Mouse (Mus musculus): ENCODE data around the gene F5.
"Not testable (repeated sequence)": the region's sequence is repeated elsewhere in the genome, so short reads cannot be mapped to it uniquely, and the experiment has no call there.

Gene F5

DNA sequence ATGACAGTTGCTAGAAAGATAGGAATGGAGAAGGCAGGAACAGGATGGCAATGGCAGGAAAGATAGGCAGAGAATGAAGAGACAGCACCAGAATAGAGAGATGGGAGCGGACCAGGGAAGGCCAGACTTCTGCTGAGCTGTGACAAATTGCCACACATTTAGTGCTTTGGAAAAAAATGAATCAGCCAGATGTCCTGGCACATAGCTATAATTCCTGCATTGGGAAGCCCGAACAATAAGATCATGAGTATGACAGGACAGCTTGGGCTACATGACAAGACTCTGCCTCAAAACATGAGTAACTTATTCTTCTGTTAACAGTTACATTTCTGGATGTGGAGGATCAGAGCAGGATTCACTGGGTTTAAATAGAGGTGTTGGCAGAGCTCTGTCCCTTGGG lies 8.1 kb downstream of the F5 start:
- DNase-seq (ENCODE audit: low spot score in 2 of 2) = no peak

DNA sequence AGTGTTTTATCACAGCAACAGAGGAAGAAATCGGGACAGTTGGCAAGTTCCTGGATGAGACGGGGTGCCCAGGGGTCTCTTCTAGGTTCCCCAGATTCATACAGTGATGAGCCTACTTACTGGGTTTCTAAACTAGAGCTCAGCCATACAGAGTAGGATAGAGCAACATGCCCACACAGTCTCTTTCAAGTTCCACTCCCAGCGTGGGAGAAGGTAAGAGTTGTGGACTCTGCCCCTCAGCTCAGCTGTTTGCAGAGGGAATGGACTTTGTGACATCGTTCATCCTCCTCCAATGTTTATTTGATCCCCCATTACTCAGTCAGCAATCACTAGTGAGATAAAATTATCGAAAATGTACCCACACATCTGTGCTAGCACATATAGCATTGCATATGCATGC lies 11.1 kb downstream of the F5 start:
- DNase-seq (ENCODE audit: low spot score in 2 of 2) = no peak

DNA sequence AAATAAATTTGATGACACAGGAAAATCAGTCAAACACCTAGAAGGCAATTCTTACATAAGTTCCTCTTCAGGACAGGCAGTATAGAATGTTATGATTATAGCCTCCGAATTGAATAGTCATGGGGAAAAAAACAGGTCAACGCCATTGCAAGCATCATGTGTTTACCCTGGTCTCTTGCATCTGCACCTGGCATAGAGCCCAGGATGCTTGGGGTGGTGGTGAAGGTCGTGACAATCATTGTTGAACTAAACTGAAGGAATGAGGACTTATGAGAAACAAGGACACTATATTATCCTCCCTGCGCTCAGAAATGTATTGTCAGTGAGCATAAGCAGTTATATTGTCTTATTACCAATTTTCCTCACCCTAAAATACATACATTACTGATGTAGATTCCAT lies 17.2 kb downstream of the F5 start:
- no peak for DNase-seq (ENCODE audit: low spot score in 2 of 2)

DNA sequence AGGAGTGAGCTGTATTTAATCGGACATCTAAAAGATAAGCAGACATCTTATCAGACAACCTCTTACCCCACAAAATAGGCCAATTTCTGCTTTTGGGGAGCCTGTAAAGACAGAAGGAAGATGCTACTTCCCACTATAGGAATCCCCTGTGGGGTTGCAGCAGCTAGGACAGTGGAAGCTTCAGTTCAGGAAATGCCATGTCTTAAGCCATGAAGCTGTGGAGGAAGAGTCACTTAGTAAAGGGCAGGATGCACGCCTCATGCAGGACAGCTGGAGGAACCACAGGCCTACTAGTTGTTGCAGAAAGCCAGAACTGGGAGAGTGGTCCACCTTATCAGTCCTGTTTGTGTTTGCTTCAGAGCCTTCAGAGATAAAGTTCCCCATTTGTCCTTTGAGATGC lies 18.8 kb downstream of the F5 start:
- no peak for DNase-seq (ENCODE audit: low spot score in 2 of 2)

DNA sequence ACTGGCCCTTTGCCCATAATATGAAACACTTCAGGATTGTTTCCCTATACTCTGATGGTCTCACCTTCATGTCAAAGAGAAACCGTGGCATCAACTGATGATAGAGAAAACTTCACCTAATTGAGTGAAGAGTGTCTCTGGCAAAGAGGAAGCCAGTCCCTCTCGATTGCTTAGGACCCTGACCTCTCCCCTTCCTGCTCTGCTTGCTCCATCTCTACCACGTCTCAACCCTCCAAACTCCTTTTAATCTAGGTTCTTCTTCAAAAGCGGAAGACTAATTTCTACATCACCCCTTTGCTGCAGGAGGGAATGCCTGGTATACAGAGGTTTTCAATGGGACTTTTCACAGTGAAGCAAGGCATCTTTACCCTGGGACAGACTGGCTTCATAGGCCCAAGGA lies 21.5 kb downstream of the F5 start:
- no peak for DNase-seq (ENCODE audit: low spot score in 2 of 2)

DNA sequence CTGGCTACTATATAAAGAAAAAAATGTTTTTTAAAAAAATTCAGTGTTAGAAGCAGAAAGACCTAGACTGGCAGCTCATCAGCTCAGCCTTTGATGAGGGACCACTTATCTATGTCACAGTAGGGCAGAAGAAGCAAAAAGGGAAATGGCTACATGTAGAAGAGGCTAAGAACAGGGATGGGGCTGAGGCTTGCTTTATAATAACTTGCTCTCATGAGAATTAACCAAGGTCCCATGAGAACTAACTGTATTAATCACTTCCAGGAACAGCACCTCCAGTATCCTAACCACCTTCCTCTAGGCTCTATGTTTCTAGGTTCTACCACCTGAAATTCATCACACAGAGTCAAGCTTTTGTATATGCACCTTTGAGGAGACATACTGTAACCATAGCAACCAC lies 25.2 kb downstream of the F5 start:
- no peak for DNase-seq (ENCODE audit: low spot score in 2 of 2)

DNA sequence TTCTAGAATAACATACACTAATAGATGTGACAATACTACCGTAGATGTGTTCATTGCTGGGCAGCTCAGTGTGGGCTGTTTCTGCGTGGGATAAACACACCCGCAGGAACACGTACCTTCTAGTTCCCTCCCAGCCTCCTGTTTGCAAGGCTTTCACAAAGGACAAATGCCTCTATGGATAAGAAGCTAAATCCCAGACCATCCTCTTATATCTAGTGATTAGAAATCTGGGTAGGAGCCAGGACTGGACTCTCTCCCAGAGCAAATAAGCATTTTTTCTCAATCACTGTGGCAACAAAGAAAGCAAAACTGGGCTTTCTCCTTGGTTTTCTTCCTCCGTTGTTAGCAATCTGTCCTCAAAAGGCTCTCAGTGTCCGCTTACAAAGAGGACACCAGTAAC lies 26.8 kb downstream of the F5 start:
- DNase-seq (ENCODE audit: low spot score in 2 of 2) = peak in 1 of 2 experiments; percentile 10

DNA sequence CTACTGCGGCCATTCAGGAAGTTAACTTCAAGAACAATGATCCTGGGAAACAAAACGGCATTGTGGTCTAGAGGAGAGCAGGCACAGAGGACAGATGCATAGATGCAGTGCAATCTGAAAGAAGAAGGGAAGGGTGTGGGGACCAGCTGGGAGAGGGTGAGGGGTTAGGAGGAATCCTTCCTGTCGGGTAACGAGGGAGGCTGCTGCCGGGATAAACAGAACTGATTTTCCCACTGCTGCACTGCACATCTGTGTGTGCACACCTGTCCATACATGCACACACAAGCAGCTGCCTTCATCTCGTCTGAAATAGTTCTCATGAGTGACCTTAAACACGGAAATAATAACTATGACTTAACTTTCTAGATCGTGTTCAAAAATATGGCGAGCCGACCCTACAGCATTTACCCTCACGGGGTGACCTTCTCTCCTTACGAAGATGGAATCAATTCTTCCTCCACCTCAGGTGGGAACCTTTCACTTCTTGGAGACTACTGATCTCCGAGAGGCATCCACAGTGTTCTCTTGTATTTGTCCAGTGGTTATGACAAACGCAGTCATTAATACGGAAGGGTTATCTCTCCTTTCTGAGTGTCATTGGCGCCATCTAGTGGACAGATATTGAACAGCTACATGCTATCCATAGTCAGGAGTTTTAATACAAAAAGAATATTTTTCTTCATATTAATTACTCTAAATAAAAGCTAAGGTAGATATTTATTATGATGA lies 32.7 kb downstream of the F5 start:
- peak; percentile 62 for DNase-seq (ENCODE audit: low spot score in 2 of 2)

DNA sequence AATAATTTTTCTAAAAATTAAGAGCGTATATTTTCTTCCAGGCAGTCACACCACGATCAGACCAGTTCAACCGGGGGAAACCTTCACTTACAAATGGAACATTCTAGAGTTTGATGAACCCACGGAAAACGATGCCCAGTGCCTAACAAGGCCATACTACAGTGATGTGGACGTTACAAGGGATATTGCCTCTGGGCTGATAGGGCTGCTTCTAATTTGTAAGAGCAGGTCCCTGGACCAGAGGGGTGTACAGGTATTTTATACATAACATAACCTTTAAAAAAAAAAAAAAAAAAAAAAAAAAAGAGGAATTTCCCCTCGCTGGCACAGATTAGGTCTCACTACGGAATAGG lies 33.2 kb downstream of the F5 start:
- no peak for DNase-seq (ENCODE audit: low spot score in 2 of 2)

DNA sequence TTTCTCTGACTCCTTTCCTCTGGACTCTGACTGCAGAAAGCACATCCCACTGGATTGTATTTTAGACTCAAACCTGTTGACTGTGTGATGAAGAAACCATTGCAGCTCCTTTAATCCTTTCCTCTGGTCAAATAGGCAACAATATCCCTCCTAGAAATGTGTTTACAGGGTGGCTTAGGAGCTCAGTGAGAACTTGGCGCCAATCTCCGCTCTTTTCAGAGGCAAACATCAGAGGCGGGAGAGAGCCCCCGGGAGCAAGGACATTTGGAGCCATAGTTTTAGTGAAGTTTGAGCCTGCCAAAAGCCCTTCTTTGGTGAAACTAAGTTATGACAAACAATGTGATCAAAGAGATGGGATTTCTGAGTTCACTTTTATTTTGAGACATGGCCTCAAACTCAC lies 33.7 kb downstream of the F5 start:
- DNase-seq (ENCODE audit: low spot score in 2 of 2) = no peak

DNA sequence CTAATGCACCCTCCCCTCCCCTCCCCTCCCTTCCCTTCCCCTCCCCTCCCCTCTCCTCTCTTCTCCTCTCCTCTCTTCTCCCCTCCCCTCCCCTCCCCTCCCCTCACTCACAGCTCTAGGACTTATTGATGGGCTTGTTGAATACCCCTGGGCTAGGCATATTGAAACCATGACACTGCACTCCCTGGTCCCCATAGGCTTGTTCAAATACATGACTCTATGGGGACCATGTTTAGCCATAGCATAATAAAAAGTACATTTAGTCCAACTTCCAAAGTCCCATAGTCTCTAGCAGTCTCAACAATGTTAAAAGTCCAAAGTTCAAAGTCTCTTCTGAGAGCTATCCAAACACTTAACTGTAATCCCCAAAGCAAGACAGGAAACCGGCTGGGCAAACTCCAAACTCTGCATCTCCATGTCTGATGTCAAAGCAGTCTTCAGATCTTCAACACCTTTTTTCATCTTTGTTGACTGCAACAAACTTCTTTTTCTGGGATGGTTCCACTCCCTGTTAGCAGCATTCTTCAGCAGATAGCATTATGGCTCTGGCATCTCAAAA lies 35.4 kb downstream of the F5 start:
- DNase-seq (ENCODE audit: low spot score in 2 of 2) = no peak

DNA sequence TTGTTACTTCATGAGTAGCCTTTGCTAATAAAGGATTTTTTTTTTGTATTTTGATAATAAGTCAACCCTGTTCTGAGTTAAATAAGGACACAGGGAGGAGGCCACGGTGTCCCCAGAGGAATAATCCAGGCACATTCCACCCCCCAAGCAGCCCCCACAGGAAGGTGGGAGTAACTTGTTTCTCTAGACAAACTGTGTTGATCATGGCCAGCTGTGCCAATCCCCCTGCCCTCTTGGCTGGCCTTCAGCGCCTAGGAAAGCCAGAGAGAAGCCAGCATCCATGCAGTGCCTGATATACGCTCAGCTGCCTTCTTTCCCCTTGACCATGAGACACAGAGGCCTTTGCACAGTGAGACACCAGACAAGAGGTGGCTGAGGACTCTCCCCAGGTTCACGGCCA lies 47.9 kb downstream of the F5 start:
- no peak for DNase-seq (ENCODE audit: low spot score in 2 of 2)

DNA sequence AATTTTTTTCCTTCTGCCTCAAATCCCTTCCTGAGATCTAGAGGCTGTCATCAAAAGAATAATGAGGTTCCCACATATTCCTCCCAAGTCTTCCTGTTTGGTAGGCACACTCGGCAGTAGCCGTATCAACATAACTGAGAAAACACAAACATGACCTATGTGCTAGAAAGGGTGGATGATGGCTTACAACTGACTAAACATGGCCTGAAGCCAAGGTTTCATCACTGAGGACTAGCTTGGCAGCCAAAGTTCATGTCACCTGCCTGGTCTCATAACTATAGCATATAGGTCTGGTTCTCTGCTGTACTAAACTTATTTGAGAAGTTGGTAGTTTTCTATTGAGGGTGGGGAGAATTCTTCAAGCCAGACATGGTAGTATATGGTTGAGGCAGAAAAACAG lies 56.8 kb downstream of the F5 start:
- DNase-seq (ENCODE audit: low spot score in 2 of 2) = no peak

DNA sequence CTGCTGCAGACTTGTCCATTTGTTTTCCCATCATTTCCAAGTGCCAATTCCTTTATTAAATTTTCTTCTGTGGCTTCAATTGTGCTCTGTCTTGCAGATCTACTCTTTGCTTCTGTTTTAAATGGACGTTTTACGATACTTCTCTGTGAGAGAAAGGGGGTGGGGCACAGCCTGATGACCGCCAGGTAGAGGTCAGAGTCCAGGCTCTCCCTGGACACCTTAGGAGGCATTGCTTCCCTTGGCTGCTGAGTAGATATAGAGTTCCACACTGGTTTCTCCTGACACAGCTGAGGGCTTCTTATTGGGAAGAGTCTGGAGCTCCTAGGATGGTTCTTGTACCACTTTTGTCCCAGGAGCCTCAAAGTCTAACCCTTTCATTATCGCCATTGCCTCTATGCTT lies 59.3 kb downstream of the F5 start:
- no peak for DNase-seq (ENCODE audit: low spot score in 2 of 2)

DNA sequence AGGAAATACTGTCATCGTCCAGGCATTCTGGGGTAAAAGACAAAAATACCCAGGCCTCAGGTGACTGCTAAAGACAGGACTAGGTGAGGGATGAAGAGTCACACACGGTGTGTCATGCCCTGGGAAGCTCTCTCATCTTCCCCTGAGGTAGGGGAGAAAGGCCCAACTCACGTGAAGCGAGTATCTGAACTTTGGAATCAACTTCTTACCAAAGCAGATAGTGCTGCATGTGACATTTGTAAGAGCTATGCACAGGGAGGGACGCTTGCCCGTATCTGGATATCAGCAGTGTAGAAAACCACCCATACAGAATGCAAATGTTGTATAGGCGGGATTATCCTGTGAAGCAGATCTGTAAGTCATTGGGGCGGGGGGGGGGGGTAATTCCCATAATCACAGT lies 61.0 kb downstream of the F5 start:
- no peak for DNase-seq (ENCODE audit: low spot score in 2 of 2)

DNA sequence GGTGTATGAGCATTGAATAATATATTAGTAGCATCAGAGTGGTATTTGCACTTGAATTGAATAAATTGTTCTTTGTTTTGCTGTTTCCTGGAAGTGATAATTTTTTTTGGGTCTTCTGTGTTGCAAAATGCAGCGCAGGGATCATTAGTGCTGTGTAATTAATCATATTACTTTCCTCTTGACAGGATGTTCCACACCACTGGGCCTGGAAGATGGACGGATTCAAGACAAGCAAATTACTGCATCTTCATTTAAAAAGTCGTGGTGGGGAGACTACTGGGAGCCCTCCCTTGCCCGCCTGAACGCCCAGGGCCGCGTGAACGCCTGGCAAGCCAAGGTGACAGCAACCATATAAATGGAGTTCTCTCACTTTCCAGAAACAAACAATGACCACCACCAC lies 62.6 kb downstream of the F5 start:
- no peak for DNase-seq (ENCODE audit: low spot score in 2 of 2)

DNA sequence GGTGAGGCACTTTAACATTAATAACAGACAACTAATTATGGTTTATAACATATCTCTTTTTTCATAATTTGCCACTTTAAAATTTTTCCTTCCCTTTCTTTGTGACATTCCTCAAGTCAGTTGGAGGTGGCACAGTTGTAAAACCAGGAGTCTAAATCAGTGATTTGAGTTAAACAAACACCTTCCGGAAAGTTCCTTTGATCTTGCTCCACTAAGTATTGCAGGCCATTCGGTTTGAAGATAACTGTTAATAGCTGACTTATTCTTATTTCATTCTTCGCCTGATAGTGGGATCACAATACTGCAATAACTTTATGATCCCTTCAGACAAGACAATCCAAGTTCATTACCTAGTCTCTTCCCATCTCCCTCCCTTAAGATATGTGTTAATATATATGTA lies 63.5 kb downstream of the F5 start:
- no peak for DNase-seq (ENCODE audit: low spot score in 2 of 2)

DNA sequence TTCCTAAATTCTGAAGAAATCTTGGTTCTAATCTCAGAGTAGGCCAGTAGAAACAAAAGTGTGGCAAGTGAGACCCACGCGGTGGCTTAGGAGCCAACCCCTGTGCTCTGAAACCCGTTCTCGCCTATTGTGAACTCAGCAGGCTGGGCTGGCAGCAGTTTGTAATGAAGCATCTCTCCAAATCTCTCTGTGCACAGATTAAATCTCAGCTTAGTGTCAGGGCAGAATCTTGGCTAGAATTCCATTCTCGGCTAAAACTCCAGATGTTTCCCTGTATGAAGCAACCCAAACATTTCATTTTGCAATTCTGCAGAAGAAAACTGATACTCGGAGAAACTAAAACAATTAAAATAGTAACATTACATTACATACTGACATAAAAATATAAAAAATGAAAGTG lies 63.9 kb downstream of the F5 start:
- no peak for DNase-seq (ENCODE audit: low spot score in 2 of 2)

DNA sequence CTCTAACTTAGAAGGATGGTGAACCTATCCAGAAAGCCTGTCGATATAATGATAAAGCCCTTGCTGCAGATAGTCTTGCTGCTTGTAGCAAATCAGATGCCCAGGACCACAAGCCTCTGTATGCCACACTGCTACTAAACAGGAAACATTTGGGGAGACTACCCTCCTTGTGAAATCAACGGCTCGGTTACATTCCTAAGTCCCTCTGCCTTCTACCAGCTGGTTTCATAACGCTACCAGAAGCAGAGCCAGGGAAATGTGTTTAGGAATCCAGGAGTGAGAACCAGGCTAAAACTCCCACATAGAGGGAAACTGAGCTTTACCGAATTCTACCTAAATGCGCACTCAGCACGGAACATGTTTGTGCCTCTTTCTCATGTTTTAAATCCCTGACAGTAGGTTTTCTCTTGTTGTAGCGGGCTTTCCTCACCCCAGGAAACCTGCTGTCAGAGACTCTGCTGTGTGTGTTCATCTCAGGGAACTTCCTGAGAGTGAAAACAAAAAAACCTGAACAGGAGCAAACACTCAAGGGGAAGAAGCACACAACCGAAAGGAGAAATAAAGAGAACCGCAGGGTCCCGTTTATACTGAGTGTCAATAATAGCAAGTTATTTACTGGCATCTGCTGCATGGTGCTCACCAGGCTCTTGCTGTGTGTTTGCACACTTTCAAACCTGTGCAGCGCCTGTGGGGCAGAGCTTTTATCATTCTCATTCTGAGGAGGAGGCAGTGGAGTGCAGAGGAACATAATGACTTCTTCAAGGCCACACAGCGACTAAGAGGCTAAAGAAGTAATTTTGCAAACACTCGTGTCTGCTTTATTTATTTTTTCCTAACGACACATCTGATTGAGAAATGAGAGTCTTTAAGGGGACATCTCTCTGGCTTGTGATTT lies 66.4 kb downstream of the F5 start:
- peak; percentile 13 to 23 for DNase-seq (ENCODE audit: low spot score in 2 of 2)

DNA sequence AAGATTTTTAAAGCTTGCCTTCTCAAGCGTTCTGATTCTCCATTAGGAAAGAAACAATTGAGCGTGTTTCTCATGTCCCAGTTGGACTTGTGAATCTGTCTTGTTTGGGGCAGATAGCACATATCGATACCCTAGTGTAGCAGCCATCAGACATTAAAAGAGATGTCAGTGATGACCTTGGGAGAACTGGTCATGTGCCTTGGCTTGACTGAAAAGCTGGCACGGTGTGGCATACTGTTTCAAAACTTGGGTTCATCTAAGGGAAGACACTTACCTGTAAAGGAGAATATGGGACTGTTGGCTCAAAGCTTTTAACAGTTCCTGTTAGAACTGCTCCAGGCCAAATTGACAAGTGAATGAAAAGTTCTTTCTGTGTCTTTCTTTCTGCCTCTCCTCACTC lies 68.6 kb downstream of the F5 start:
- no peak for DNase-seq (ENCODE audit: low spot score in 2 of 2)

DNA sequence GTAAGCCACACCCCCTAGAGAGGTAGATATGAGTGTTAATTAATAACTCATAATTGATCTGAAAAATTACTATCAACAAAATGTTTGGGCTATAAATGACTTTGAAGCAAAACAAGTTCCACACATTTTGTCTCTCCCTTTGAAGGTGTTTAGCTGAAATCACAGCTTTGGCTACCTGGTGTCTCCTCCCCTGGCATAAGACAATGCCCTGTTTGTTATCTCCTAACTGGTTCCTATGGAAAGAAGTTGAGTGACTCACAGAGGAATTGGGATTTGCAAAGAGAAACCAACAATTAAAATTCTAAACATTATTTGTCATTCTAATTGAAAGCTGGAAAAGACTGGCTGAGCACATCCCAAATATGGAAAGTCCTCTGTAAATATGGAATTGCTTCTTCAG lies 71.5 kb downstream of the F5 start:
- no peak for DNase-seq (ENCODE audit: low spot score in 2 of 2)

DNA sequence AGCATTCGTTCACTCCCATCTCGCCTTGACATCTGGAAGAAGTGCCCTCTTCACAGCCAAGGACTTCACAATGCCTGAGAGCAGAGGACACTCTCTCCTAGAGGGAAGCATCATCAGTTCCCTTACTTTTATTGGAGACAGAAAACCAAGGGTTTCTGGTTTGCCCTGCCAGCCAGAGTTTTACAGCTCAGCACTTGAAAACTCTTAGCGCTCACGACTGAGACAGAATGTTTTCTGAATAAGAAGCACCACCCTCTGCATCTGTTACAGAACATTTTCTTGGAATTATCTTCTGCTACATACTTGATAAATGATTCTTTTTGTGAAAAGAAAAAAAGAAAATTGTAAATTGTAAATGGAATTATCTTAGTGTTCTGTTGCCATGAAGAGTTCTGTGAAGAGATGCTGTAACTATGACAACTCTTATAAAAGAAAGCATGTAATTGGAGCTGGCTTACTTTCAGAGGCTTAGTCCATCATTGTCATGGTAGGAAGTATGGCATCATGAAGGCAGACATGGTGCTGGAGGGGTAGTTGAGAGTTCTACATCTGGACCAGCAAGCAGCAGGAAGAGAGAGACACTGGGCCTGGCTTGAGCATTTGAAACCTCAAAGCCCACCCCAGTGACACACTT lies 80.4 kb downstream of the F5 start:
- not testable (repeated sequence) for DNase-seq (ENCODE audit: low spot score in 2 of 2)

DNA sequence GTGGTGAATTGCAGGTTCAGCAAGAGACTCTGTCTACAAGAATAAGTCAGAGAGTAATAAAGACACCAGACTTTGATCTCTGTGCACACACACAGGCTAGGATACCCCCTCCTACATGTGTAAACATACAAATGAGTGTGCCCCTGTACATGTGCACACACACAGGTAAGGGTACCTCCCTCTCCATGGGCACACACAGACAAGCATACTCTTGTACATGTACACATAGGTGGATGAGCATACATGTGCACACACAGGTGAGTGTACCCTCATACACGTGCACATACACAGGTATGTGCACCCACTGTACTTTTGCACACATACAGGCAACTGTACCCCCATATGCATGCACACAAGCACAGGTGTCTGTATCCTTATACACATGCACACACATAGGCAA lies 81.8 kb downstream of the F5 start:
- DNase-seq (ENCODE audit: low spot score in 2 of 2) = no peak

Data from frontal cortex, postnatal 36 days (tissue).